Mouse (Mus musculus): ENCODE results near the gene Rap2b.

GRCm38 (mm10) chr3:61393520-61393919, 32.1 kb downstream of the Rap2b start:
- TF ChIP-seq CTCF (conservative IDR thresholded peaks at IDR 0.05; ENCODE audit: low read length) (no peak), NANOG (IDR thresholded peaks at IDR 0.05; ENCODE audit: borderline replicate concordance, low read length) (no peak)

Measured in E14TG2a.4 (cell line).